Mouse (Mus musculus) CH12.LX (cell line): Measurements from ENCODE around the gene Foxa2.

Experiments used
- CTCF ChIP-seq, 2 experiments: IDR thresholded peaks in 1 of 2; conservative IDR thresholded peaks in 1 of 2; 2 replicates each; pipeline ENCODE4 v1.5.1; 2011 to 2012; ENCODE audit warnings: low read depth in 2 of 2, low read length in 2 of 2, improper control_type of control experiment in 1 of 2, inconsistent platforms in 1 of 2, mild to moderate bottlenecking in 1 of 2, moderate library complexity in 1 of 2
- E2F4 ChIP-seq: IDR thresholded peaks from 2 replicates; pipeline ENCODE4 v1.6.1; 2011; ENCODE audit warnings: low read depth, low read length, improper control_type of control experiment; ENCODE audit not compliant: insufficient replicate concordance
- HCFC1 ChIP-seq: IDR thresholded peaks from 2 replicates; pipeline ENCODE4 v1.6.1; 2012; ENCODE audit warnings: low read depth, mild to moderate bottlenecking, inconsistent platforms, low read length, improper control_type of control experiment
- JUND ChIP-seq: conservative IDR thresholded peaks from 2 replicates; pipeline ENCODE4 v1.6.1; 2011; ENCODE audit warnings: low read depth, low read length, improper control_type of control experiment
- MYC ChIP-seq: IDR thresholded peaks from 2 replicates; pipeline ENCODE4 v1.6.1; 2011; ENCODE audit warnings: low read depth, mild to moderate bottlenecking, improper control_type of control experiment, low read length
- NELFE ChIP-seq: IDR thresholded peaks from 2 replicates; pipeline ENCODE4 v1.6.1; 2011; ENCODE audit warnings: low read depth, low read length, improper control_type of control experiment
- POLR2A ChIP-seq: IDR thresholded peaks from 2 replicates; pipeline ENCODE4 v1.6.1; 2011; ENCODE audit warnings: low read depth, mild to moderate bottlenecking, improper control_type of control experiment, low read length
- UBTF ChIP-seq: IDR thresholded peaks from 2 replicates; pipeline ENCODE4 v1.6.1; 2012; ENCODE audit warnings: low read depth, mild to moderate bottlenecking, inconsistent platforms, low read length, improper control_type of control experiment, moderate library complexity

DNA sequence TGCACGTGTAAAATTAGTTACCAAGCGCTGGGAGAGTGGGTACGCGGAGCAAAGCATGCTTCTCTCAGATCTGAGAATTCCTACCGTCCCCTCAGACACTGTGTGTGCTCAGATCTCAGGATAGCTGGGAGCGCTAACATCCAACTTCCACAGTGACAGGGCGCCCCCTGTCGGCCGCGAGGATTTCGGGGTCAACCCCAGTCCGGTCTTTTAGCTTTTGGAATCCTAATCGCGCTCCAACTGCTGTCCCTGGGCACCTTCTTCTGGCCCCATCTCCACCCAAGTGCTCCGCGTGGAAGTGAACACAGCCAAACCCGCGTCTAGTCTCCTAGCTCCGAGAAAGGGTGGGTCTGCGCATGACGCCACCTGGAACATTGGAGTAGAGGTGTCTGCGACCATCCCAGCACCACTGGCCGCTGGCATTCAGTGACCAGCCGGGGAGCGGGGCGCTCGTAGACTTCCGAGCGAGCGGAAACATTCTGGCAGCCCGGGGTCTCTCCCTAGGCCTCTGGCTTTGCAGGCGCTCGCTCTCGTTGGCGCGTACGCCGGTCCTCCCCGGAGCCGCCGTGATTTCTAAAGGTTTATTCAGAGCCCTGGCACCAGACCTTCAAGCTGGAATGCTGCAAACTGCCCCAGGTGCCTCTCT lies 1.8 kb upstream of the Foxa2 start:
- TF ChIP-seq E2F4: no peak
- no peak for TF ChIP-seq MYC
- TF ChIP-seq HCFC1: no peak
- no peak for TF ChIP-seq POLR2A
- no peak for TF ChIP-seq NELFE
- TF ChIP-seq CTCF (conservative IDR thresholded peaks at IDR 0.05 in 1 of 2, IDR thresholded peaks at IDR 0.05 in 1 of 2; ENCODE audit: low read depth in 2 of 2, low read length in 2 of 2): peak in 1 of 2 experiments; percentile 31; a peak in 2 of 4 replicates
- no peak for TF ChIP-seq UBTF
- TF ChIP-seq JUND: no peak
